In genomic region chr10:70367866-70368265, GRCm38 (mm10) we compare ENCODE assay signal across 17 mouse cellular contexts.
"Had no signal": no experiment of that assay in that cellular context is flagged by ENCODE, and none has a peak within 500 bp of the region (broad histone marks: within the 10 kb centered on the region; RNA-seq: fewer than 3 reads in every experiment).

No protein-coding gene starts in this region.

- H3K27me3 ChIP-seq: lung, embryonic 15.5 days; megakaryocyte, embryonic 14.5 days; midbrain, embryonic 12.5 days; neural tube, embryonic 12.5 days; stomach, embryonic 15.5 days had no signal

- H3K36me3 ChIP-seq: lung, embryonic 15.5 days; midbrain, embryonic 12.5 days; neural tube, embryonic 12.5 days; stomach, embryonic 15.5 days had no signal

- H3K9me3 ChIP-seq: lung, embryonic 15.5 days; midbrain, embryonic 12.5 days; neural tube, embryonic 12.5 days; stomach, embryonic 15.5 days had no signal

- H3K4me2 ChIP-seq: lung, embryonic 15.5 days; midbrain, embryonic 12.5 days; neural tube, embryonic 12.5 days had no signal

- DNase-seq: liver, postnatal 0 days; lung, adult 2 months; lung, postnatal 14 days; lung, postnatal 36 days; midbrain, embryonic 14.5 days; right cerebral cortex, postnatal 14 days; thymus, adult 2 months; thymus, postnatal 25 days; thymus, postnatal 4 days had no signal

- H3K27ac ChIP-seq: lung, embryonic 15.5 days; macrophage; midbrain, embryonic 12.5 days; neural tube, embryonic 12.5 days; stomach, embryonic 15.5 days; stomach, postnatal 0 days had no signal

- H3K4me3 ChIP-seq: lung, embryonic 15.5 days; megakaryocyte, embryonic 14.5 days; midbrain, embryonic 12.5 days; neural tube, embryonic 12.5 days; stomach, embryonic 15.5 days had no signal

- H3K4me1 ChIP-seq: megakaryocyte, embryonic 14.5 days; neural tube, embryonic 12.5 days; stomach, embryonic 15.5 days had no signal

- ATAC-seq: liver, postnatal 0 days; lung, postnatal 0 days had no signal

- H3K9ac ChIP-seq: liver, postnatal 0 days; lung, embryonic 15.5 days; midbrain, embryonic 12.5 days; neural tube, embryonic 12.5 days; stomach, embryonic 15.5 days had no signal
